Mouse (Mus musculus): Measurements from ENCODE around the gene Arpc3.
"Not testable (repeated sequence)": the region's sequence is repeated elsewhere in the genome, so short reads cannot be mapped to it uniquely, and the experiment has no call there.

Gene Arpc3

DNA sequence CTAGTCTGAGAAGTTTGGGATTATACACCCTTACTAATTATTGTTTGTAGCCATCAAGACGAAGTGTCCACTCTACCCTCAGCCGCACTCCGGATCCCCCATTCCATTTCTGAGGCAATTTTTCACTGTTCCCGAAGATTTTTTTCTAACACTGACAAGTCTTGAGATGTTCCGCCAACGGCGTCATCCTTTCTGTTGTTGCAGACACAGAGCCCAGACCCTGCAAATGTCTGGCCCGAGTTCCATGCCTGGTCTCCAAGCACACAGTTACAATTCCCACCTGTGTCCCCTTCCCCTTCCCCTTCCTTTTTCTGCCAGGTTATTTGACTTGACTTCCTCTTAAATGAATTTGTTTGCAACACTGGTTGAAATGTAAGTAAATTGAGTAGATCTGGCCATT is 8.2 kb downstream of the Arpc3 start:
- DNase-seq (ENCODE audit: low spot score in 2 of 2) = no peak

DNA sequence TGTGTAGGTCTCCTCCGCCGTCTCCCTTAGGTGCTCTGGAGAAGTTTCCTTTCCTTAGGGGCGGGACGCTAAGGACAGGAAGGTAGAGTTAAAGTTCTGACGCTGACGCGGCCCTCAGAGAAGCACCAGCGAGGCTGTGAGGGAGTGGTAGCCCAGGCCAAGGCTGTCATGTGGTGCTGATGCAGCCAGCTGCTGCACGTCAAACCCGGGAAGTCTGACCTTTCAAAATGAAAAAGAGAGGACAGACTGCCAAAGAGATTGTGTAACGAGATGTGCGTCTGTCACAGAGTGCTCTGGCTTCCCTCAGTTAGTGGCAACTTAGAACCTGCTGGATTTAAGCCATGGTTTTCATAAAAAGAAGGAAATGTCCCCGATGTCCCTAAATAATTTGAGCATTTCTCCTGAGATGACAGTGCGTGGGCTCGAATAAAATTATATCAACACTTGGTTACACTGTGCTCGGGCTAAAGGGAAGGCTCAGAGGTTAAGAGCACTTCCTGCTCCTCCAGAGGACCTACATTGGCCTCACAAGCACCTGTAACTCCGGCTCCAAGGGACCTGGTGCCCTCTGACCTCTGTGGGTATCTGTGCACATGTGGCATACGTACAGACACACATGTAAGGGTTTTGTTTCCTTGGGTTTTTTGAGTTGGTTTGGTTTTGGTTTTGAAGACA is 9.1 kb downstream of the Arpc3 start:
- DNase-seq (ENCODE audit: low spot score in 2 of 2) = no peak

DNA sequence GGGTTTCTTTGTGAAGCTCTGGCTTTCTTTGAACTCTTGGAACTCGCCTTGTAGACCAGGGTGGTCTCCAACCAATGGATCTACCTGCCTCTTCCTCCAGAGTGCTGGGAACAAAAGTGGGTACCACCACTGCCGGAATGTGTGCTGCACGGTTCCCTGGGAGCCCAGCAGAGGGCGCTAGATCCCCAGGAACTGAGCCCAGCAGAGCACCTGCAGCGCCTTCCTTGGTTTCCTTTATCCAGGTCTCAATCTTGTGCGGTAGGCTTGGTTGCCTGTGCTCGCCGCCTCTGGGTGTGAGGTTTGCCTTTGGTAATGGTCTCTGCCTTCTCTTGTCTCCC is 9.6 kb downstream of the Arpc3 start:
- DNase-seq (ENCODE audit: low spot score in 2 of 2) = peak; percentile 51 to 81

DNA sequence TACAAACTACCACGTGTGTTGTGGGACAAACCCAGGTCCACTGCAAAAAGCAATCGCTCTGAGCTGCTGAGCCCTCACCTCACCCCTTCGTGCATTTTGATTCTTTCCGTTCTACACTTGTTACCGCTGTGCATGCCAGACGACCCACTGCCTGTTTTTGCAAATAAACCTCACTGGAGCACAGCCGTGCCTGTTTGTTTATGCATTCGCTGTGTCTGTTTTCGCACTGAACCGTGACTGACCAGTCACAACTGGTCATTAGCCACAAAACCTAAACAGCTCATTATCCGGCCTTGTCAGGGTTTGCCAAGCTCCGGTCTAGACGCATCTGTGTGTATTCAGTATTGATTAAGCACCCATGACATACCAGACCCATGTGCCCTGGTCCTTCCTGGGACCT is 10.5 kb downstream of the Arpc3 start:
- no peak for DNase-seq (ENCODE audit: low spot score in 2 of 2)

DNA sequence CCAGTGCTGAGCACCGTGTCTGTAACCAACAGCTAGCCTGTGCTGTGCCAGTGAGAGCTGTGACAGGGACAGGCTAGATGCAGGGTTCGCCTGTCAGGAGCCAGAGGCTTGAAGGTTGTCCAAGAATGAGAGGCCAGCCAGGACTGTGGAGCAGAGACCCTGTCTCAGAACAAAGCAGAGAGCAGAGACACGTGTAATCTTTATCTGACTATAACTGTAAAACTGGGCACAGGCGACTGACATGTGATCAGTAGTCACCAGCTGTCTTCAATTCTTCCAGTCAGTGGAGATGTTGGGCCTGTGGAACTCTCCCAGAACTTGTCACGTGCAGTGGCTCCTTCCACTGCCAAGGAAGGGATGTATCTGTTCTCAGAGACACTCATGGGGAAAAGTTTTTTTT is 11.1 kb downstream of the Arpc3 start:
- no peak for DNase-seq (ENCODE audit: low spot score in 2 of 2)

DNA sequence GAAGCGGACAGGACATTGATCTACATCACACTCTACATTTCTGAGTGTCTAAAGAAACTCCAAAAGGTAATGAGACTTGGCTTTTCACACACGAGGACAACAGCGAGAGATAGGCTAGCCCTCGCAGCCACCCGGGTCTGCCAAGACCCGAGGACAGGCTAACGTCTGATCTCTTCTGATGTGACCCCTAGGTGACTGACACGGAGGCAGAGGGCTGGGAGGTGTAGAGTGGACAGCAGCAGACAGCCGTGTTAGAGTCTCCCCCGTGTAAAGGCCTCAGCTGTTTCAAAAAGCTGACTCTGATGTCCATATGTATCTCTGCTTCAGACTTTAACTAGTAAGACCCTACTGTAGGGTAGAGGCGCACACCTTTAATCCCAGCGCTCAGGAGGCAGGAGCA is 11.7 kb downstream of the Arpc3 start:
- no peak for DNase-seq (ENCODE audit: low spot score in 2 of 2)

DNA sequence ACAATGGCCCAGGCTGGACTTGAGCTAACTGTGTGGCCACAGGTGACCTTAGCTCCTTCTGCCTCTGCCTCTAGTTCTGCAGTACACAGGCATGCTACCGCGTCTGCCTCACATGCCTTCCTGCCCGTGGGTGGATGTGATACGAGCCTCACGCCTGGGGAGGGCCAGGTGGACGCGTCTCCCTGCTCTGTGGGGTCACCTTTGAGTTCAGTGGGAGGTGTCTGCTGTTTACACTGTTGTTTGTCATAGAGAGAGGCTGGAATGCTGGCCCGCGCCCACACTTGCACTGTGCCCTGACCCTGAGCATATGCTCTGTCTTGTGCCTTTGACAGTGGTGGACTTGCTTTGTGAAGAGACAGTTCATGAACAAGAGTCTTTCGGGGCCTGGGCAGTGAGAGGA is 13.9 kb downstream of the Arpc3 start:
- DNase-seq (ENCODE audit: low spot score in 2 of 2) = no peak

DNA sequence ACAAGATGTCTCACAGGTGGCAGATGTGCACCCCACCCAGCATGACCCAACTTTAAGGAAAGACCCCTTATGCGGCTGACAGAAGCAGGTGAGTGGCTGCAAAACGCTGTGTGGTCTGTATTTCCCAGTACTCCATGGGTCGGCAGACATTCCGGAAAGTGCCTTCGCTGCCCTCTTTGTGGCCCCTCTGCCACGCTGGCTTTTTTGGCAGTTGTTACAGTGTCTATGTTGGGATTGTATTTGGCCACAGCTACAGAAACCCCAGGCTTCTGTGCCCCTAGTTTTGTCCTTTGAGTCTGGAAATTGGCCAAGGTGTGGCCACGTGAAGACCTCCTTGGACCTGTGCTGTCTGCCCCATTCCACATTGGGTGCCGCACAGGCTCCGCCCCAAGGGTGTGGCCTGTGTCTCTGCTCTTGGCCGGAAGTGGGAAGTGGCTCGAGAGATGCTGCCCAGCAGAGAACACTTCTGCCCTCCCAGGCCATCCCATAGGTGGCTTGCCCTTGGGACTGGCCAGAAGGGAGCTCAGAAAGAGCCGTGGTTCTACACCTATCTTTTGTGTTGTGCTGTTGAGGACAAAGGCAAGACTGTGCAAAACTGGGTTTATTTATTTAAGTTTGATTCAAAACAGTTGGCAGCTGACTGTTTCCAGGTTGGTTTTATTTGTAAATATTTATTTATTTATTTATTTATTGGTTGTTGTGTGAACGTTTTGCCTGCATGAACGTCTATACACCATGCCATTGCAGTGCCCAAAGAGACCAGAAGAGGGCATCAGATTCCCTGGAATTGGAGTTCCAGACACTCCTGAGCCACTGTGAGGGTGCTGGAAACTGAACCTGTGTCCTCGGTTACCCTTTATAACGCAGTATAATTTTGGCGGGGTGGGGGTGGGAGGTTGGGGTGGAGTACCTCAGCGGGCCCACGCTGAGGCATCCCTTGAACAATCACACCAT is 18.3 kb downstream of the Arpc3 start:
- no peak for DNase-seq (ENCODE audit: low spot score in 2 of 2)

DNA sequence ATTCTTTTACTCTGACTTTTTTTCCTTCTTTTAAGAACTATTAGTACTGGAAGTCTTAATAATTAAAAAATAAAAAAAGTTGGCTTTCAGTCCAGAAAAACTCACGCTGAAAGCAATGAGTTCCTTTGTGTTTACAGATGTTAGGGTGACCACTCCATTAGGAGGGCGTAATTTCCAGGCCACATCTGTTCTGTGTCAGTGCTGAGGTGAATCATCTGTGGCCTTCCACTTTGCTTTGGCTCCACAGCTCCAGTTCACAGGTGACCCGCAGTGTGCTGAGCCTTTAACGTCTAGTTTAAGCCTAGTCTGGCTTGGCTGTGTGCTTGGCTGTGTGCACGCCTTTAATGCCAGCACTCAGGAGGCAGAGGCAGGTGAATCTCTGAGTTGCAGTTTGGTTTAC is 20.2 kb downstream of the Arpc3 start:
- DNase-seq (ENCODE audit: low spot score in 2 of 2) = no peak

DNA sequence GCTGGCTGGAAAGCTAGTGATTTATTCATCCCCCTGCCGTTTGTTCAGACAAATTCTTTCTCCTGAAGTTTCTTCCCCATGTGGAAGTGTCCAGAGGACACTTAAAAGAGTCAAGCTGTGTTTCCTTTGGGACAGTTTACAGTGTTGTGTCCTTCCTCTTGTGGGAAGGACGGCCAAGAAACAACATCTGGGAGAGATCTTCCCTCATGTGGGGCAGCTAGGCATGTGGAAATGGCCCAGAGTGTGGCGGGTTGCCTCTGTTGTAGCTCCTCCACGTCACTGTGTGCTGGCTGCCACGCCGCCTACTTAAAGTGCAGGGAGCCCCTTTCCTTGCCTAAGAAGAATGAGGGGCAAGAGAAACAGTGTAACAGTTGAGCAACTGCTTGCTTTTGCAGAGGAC is 21.1 kb downstream of the Arpc3 start:
- no peak for DNase-seq (ENCODE audit: low spot score in 2 of 2)

DNA sequence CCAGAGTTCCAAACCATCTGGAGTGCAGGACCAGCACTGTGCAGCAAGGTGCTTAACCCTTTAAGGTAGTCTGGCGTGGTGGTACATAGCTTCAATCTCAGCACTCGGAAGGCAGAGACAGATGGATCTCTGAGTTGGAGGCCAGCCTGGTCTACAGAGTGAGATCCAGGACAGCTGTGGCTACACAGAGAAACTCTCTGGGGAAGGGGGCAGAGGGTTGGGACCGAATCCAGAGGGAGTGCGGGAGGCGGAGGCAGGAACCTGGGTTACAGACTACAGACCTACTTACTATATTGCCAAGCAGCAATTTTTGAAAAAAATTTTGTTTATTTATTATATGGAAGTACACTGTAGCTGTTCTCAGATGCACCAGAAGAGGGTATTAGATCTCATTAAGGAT is 22.7 kb downstream of the Arpc3 start:
- DNase-seq (ENCODE audit: low spot score in 2 of 2) = no peak

DNA sequence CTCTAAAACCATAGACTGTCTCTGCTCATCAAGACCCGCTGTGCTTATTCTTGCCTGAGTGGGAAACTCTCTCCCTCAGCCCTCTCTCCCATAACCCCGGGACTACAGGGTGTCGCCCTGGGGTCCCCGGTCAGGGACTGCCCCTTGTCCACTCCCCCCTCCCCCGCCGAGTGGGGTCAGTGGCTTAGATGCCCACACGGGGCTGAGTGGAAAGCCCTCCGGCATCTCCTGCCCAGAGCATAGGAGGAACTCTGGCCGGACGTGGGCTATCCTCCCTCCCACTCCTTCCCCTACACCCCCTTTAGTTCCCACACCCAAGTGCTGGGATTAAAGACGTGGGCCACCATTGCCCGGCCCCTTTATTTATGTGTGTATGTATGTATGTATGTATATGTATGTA is 23.8 kb downstream of the Arpc3 start:
- DNase-seq (ENCODE audit: low spot score in 2 of 2) = no peak

DNA sequence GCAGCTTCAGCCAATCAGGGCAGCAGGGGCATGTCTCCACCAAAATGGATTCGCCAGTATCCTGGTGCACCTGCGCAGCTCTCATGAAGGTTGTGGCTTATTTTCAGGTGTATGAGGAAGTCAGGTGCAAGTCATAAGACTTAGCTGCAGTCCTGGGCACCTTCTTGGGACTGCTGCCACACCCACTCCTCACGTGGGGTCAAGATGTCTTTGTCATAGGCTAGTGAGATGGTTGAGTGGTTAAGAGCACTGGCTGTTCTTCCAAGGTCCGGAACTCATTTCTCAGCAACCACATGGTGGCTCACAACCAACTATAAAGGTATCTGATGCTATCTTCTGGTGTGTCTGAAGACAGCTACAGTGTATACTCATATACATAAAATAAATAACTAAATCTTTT is 29.0 kb downstream of the Arpc3 start:
- not testable (repeated sequence) for DNase-seq (ENCODE audit: low spot score in 2 of 2)

DNA sequence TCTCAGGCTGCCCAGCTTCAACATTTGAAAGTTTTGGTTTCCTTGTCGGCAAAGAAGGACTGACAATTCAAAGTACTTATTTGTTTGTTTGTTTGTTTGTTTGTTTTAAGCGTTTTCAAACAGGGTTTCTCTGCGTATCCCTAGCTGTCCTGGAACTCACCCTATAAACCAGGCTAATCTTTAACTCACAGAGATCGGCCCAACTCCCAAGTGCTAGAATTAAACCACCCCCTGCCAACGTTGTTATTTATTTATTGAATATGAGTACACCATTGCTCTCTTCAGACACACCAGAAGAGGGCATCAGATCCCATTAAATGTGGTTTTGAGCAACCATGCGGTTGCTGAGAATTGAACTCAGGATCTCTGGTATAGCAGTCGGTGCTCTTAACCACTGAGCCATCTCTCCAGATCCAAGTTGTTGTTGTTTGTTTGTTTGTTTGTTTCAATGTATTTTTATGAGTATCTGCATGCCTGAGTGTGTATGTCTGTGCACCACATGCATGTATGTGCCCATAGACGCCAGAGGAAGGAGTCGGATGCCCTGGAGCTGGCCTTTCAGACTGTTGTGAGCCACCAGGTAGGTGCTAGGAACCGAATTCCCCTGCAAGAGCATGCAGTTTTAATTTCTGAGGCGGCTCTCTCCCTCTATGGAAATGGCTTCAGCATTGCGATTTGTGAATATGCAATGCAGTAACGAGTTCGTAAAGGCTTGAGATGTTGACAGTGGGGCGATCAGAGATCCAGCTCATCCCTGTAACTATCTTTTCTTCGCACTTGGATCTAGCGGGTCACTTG is 29.8 kb downstream of the Arpc3 start, which contains the start of gene Anapc7:
Gene Anapc7 (plus strand): TSS at position 423 of the 798 bp plus-strand sequence.
- no peak for DNase-seq (ENCODE audit: low spot score in 2 of 2)

DNA sequence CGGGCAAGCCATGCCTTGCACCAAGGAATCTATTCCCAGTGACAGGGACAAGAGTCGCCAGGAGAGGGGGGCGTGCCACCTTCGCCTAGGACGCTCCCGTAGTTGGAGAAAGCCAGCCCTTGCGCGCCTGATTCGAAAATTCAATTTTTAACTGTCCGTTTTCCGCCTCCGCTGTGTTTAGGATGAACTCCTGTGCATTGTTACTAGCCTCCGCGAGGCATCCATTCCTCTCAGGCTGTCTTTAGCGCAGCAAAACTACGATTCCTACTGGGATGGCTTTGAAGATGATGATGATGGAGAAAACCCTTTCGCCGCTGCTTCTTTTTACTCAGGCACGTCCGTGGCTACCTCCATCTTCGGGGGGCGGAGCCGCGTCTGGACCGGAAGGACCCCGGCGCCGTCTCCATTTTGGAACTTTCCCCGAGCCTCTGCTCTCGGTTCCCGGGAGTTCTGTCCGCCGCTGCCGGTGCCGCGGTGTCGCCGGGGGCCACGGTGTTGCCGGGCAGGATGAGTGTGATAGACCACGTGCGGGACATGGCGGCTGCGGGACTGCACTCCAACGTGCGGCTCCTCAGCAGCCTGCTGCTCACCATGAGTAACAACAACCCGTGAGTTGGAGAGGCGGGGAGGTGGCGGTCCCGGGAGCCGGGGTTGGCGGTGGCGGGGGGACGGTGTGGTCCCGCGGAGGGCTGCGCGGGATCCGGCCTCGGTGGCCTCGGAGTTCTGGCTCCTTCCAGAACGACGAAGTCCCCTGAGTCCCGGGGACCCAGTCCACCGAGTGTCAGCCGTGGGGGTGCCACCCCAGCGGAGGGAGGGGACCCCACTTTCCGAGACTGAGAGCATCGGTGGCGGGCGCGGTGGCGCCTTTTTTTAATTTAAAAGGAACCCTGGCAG is 30.6 kb downstream of the Arpc3 start:
- DNase-seq (ENCODE audit: low spot score in 2 of 2) = peak; percentile 73 to 87

DNA sequence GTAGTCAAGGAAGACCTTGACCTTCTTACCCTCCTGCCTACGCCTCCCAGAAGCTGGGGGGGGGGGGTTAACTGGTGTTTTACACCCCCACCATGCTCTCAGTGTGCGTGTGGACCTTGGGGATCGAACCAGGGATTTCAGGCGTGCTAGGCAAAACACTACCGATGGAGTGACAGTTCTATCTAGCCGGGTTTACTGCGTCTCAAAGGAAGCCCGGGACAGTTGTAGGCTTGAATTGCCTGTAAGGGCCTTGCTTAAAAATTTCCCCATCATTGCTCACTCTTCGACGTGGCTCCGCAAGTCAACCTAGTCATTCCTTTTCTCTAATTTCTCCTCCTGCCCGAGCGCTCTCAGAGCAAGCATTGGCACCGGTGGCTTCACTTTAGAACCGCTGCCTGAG is 31.4 kb downstream of the Arpc3 start:
- no peak for DNase-seq (ENCODE audit: low spot score in 2 of 2)

DNA sequence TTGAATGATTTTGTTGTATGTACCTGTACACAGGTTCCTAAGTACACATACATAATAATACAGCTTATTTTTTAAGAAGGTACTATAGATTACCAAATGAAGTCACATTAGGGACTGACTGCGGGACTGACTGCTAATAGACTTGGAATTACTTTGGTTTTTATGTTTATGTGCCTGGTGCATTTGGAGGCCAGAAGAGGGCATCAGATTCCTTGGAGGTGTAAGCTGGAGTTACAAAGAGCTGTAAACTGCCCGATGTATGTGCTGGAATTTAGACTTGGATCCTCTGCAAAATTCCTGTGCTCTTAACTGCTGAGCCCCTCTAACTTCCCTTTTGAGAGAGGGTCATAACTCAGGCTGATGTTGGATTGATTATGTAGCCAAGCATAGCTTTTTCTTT is 33.9 kb downstream of the Arpc3 start:
- no peak for DNase-seq (ENCODE audit: low spot score in 2 of 2)

DNA sequence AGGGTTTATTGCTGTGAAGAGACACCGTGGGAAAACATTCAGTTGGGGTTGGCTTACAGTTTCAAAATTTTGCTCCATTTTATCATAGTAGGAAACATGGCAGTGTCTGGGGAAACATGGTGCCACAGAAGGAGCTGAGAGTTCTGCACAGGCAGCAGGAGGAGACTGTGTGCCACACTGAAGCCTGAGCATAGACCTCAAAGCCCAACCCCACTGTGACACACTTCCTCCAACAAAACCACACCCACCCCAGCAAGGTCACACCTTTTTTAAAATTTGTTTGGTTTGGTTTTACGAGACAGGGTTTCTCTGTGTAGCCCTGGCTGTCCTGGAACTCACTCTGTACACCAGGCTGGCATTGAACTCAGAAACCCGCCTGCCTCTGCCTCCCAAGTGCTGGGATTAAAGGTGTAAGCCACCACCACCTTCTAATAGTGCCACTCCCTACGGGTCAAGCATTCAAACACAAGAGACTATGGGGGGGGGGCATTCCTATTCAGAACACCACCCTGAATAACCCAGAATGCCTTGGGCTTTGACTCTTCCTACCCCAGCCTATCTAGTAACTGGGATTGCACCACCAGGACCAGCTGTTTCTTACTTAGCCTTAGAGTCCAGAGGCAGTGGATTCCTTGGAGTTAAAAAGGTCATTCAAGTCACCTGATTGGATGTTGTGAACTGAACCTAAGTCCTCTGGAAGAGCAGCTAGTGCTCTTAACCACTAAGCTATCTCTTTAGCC is 38.5 kb downstream of the Arpc3 start:
- DNase-seq (ENCODE audit: low spot score in 2 of 2) = no peak

DNA sequence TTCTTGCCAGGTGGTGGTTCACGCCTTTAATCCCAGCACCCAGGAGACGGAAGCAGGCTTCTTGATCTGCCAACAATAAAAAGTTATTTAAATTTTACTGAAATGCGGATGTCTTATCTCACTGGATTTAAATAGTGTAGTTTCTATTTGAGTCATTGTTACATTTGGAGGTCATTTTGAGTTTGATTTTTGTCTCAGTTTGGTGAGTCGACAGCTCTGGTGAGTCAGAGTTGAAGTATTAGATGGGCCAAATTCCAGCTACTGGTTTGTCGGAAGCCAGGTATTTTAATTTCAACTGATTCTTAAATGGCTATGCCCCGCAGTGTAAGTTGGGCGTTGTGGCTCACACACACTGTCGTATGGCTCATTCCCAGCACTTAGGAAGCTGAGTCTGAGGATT is 39.5 kb downstream of the Arpc3 start:
- no peak for DNase-seq (ENCODE audit: low spot score in 2 of 2)

DNA sequence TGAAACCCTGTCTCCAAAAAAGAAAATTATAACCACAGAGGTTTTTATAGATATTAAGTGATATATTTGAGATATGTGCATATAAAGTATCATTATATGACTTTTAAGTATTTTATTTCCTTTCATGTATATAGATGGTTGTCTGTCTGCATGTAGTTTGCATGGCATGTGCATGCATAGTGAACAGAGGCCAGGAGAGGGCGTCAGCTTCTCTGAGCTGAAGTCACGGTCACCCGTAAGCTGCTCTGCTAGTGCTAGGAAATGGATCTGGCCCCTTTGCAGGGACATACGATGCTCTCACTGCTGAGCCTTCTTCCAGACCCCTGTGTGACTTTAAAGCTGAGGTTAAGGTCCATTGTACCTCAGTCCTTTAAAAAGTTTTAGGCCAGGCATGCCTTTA is 42.9 kb downstream of the Arpc3 start:
- DNase-seq (ENCODE audit: low spot score in 2 of 2) = peak in 1 of 2 experiments; percentile 15

Data from thymus, postnatal 10 days (tissue).